Mouse (Mus musculus) layer of hippocampus, adult 18-20 months (tissue): ENCODE measurements around the gene Tmem235. TPM values are rescaled to one million over a fixed set of nuclear protein-coding genes. Genes with fewer than 3 reads are reported as not detected.
A peak's percentile ranks its signal among the peaks of the same experiment; 100 is the strongest.

Experiments used
- DNase-seq, 2 experiments: peaks; one replicate each; pipeline ENCODE4 v3.0.0; 2022; ENCODE audit warnings: low spot score in 2 of 2
- total RNA-seq, 2 experiments: library from RNA; stranded (reverse); gene quantifications; 2 replicates each; pipeline ENCODE4 v1.2.3; 2021

Tmem235 gene
- total RNA-seq, 2 experiments from 2014 or later = not detected

DNA sequence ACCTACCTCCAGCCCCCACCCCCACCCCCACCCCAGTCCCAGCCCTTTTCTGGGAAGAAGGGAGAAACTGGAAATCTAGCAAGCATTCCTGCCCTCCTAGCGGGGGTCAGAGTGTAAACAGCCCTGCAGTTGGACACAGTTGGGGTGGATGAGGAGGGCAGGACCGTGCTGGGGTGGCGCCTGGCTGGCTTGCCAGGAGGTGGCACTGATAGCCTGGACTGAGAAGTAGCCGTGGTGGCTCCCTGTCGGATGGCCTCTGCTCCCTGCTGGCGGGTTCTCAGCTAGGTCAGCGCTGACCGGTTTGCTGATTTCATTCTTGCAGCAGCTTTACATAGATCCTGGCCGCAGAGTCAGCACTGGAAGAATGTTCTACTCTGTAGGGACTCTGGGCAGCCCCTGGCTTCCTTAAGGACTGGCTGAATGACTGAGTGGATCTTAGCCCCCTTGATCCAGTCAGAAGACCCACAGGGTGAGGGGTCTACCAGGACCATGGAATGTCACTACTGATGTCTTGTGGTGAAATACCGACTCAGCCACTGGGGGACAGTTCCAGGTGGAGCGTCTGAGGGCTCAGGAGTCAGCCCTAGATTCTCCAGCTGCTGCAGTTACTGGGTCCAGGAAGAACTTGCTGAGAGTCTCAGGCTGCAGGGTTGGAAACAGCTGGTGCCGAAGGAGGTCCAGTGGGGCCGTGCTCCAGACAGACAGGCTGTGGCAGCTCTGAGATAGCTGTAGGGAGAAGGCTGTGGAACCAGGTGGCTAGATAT lies 30.1 kb downstream of the Tmem235 start:
- DNase-seq = no peak

DNA sequence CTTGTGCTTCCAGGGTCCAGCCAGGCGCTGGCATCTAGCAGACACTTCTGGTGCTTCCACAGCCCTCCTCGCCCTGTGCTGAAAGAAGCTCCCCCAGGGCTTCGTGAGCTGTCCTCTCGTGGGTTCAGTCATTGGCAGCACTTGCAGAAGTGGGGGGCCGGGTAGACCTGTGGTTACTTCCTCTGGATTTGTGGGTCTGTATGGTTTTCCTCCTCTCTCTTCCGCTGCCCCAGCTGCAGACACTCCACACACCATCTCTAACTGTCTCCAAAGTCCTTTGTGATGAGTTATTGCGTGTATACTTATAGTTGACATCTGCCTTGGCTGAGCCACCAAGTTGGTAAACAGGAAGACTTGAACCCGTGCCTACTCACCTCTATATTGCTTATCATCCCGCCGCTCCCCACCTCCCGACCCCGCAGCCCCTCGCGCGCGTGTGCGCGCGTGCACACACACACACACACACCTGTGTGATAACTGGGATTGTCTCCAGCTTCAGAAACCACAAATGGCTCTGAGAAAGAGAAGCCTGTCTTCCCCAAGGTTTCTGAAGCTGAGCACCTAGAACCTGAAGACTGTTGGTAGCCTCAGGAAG lies 31.1 kb downstream of the Tmem235 start:
- DNase-seq = no peak

- DNase-seq = no peak
These were observed 31.6 kb downstream of the Tmem235 start for GRCm38 (mm10) chr11:117892199-117892598.

GRCm38 (mm10) chr11:117894676-117895075 lies 34.1 kb downstream of the Tmem235 start:
- no peak for DNase-seq

DNA sequence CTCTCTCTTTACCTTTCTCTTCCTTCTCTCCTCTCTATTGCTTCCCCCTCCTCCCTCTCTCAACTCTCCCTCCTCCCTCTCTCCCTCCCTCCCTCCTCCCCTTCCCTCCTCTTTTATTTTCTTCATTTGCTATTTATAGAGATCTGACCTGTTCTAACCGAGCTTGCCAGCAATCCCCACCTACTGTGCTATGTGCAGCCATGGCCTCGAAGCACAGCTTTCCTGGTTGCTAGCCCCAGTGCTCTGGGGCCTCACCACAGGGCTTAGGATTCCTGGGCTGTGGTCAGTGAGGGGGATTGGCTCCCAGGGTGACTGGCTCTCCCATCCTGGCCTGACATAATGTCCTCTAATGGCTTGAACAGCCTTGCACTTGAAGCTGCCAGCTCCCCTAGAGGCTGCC lies 36.0 kb downstream of the Tmem235 start:
- DNase-seq = no peak

GRCm38 (mm10) chr11:117902282-117902681 lies 41.7 kb downstream of the Tmem235 start:
- no peak for DNase-seq

GRCm38 (mm10) chr11:117904442-117904841 lies 43.9 kb downstream of the Tmem235 start:
- DNase-seq = no peak

DNA sequence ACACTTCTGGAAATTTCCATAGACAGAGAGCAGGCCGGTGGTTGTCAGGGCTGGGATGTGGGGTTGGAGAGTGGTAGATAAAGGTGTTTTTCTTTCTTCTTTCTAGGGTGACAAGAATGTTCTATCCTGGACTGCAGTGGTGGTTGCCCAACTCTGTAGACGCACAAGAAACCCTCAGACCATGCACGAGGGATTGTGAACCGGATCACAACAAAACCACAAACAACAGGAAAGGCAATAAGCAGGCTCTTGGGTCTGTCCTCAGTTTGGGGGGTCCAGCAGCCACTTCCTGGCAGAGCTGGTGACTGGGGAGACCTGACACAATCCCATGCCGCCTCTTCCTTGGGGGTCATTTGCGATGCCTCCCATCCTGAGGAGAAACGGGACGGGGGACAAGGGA lies 48.8 kb downstream of the Tmem235 start:
- no peak for DNase-seq

- DNase-seq = peak; percentile 58 to 82
These were observed 52.3 kb downstream of the Tmem235 start for GRCm38 (mm10) chr11:117912684-117913352.

DNA sequence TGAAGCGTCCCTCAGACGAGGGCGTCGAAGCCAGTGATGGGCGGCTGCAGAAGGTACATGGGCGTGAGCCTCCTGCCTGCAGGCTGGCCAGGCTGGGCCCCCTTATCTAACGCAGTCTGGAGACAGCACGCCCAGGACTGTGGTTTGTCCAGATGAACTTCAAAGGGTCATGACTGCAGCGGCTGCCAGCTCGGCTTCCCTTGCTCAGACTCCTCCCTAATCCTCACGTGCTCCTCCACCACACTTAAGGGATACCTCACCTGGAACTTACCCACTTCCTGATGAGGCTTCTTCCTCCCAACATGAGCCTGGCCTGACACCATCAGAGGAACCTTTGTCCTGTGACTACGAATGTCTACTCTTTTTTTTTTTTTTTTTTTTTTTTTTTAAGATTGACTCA lies 54.0 kb downstream of the Tmem235 start:
- no peak for DNase-seq

Other genes with a start within 250 kb of the Tmem235 start
- gene Tnrc6c, start 206.5 kb upstream of the Tmem235 start, total RNA-seq = 10 to 100 TPM; 66.1 to 67.7 TPM
- 1 to 10 TPM in 1 of 2 experiments, under 1 TPM in 1; 0.72 to 1.1 TPM for gene Tmc8, start 78.7 kb upstream of the Tmem235 start, total RNA-seq
- gene Tmc6, start 78.6 kb upstream of the Tmem235 start, total RNA-seq = 10 to 100 TPM in 1 of 2 experiments, 1 to 10 TPM in 1; 5.9 to 10.6 TPM
- under 1 TPM in 1 of 2 experiments, not detected in 1; 0.40 TPM for gene 6030468B19Rik, start 63.1 kb upstream of the Tmem235 start, total RNA-seq
- gene Gm20708, start 51.1 kb upstream of the Tmem235 start, total RNA-seq = 1 to 10 TPM; 1.5 to 2.2 TPM
- 10 to 100 TPM; 12.3 to 12.4 TPM for gene Syngr2, start 51.1 kb upstream of the Tmem235 start, total RNA-seq
- 1 to 10 TPM; 3.3 to 7.3 TPM for gene Afmid, start 34.8 kb upstream of the Tmem235 start, total RNA-seq
- gene Tk1, start 34.7 kb upstream of the Tmem235 start, total RNA-seq = under 1 TPM; 0.43 to 0.50 TPM
- gene Birc5, start 11.5 kb upstream of the Tmem235 start, total RNA-seq = 1 to 10 TPM in 1 of 2 experiments, under 1 TPM in 1; 0.82 to 1.1 TPM
- gene Tha1, start 12.7 kb downstream of the Tmem235 start, total RNA-seq = 1 to 10 TPM; 2.8 to 3.0 TPM
- gene Socs3, start 109.3 kb downstream of the Tmem235 start, total RNA-seq = 1 to 10 TPM; 1.0 to 1.3 TPM
- 10 to 100 TPM; 78.8 to 81.7 TPM for gene Pgs1, start 125.5 kb downstream of the Tmem235 start, total RNA-seq